Mouse (Mus musculus): ENCODE measurements around the gene Il18rap.

Il18rap gene

DNA sequence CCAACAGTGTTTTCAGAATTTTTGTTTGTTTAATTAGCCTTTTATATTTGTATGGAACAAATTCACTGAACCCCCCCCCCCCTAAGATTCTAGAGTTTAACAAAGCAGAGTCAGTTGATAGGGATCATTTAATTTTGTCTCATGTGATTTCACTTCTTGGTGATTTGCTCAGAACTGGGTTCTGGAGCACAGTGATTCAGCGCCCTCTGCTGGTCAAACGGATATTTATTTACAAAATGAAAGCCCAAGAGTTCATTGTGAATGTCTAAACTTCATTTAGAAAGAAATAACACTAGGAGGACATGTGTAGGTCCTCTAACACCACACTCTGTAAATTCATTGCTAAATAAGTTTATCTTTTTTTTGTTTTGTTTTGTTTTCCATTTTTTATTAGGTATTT lies 29.5 kb downstream of the Il18rap start:
- peak; percentile 76 for DNase-seq (ENCODE audit: low read depth, low spot score)

- no peak for DNase-seq (ENCODE audit: low read depth, low spot score)
Measured at GRCm38 (mm10) chr1:40546645-40547044, 31.5 kb downstream of the Il18rap start.

- DNase-seq (ENCODE audit: low read depth, low spot score): peak; percentile 3
Measured at GRCm38 (mm10) chr1:40547064-40547572, 32.0 kb downstream of the Il18rap start.

DNA sequence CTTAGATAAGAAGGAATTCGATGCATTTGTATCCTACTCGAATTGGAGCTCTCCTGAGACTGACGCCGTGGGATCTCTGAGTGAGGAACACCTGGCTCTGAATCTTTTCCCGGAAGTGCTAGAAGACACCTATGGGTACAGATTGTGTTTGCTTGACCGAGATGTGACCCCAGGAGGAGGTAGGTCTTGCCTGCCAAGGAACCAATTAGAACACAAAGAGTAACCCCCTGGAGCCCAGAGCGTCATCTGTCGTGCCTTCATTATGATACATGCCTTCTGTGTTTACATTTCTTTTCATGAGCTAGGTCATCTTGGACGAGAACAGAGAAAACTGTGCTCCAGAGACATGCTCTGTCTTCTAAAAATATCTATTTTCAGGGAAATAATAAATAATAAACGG lies 32.6 kb downstream of the Il18rap start:
- no peak for DNase-seq (ENCODE audit: low read depth, low spot score)

DNA sequence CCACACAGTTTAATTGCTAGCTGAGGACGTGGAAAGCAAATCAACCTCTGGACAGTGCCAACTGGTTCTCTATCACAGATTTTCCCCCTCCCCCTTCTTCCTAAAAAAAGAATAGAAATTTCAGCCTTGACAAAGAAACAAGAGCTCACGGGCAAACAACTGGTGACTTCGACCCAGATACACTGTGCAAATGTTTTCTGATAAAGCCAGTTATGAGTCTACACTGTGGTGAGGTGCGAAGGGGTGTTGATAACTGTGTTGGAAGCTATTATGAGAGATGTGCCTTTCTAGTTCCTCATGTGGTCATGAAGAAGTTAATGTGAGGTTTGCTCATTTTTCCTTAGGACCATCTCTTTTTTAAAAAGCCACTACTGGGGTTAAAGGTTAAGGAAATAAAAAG lies 54.2 kb downstream of the Il18rap start:
- DNase-seq (ENCODE audit: low read depth, low spot score): no peak

DNA sequence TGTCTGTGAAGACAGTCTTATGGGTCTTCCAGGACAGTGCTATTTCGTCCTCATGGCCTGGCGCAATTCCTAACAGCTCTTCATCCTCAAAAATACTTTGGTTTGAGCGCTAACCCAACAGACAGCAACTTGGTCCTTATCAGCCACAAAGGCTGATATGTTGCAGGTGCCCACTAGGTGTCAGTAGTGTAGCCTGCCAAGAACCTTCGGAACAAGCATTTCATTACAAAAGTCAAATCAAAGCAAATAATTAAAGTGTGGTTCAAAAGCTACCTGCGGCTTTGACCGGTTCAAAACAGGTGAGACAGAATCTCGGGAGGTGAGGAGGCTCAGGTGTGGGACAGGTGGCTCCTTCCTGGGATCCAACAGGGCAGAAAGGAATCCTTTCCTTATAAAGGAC lies 64.6 kb downstream of the Il18rap start, which contains the start of gene Slc9a4:
Slc9a4 (plus strand) TSS at position 298 of the 400 bp plus-strand sequence.
- peak; percentile 67 for DNase-seq (ENCODE audit: low read depth, low spot score)

DNA sequence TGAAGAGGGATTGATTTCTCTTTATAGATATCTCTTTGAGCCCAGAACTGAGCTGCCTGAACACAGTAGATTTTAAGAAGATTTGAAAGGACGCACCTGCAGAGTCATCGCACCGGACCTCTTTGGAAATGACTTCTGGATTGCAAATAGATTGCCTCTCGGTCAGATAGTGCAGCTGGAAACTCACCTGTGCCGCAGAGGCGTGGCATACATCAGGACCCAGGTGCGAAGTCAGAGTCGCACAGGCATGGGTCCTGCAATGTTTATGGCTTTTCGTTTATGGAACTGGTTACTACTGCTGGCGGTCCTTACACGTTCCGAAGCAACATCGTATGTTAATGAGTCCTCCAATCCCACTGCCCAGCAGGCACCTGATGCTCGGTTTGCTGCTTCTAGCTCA lies 65.1 kb downstream of the Il18rap start:
- no peak for DNase-seq (ENCODE audit: low read depth, low spot score)

GRCm38 (mm10) chr1:40586776-40587175 lies 71.6 kb downstream of the Il18rap start:
- no peak for DNase-seq (ENCODE audit: low read depth, low spot score)

GRCm38 (mm10) chr1:40590931-40591330 lies 75.8 kb downstream of the Il18rap start:
- DNase-seq (ENCODE audit: low read depth, low spot score): no peak

DNA sequence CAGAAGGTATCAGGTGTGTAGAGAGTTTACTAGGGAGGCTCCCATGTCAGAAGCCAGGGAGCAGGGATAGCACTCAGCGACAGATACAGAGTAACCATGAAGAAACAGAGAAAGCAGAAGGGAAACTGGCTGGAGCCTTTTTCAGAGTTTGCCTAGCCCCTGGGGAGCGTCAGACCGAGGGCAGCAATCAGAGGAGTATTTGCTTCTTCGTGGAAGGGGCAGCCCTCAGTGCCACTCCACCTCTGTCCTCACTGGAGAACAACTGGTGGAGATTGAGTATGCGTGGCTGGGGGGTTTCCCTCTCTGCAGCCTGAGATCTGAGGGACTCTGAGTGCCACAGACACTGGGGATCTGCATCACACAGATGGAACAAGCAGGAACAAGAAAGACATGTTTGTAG lies 82.7 kb downstream of the Il18rap start:
- no peak for DNase-seq (ENCODE audit: low read depth, low spot score)

DNA sequence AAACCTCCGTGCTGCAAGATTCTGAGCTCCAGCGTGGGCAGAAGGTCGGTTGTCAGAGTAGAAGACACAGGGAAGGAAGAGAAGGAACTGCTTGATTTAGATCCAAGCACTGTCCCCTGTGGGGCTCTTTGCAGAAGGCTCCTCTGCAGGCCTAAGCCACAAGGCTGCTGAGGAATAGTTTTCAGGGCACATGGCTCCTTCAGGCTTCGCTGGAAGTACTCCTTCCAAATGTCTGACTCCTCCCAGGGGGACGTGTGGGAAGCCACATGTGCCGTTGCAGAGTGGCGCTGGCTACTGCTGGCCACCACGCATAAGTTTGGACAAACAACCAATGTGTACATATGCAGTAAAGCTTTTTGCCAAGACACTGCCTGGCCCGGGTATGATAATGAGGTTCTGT lies 84.5 kb downstream of the Il18rap start:
- DNase-seq (ENCODE audit: low read depth, low spot score): peak; percentile 25

DNA sequence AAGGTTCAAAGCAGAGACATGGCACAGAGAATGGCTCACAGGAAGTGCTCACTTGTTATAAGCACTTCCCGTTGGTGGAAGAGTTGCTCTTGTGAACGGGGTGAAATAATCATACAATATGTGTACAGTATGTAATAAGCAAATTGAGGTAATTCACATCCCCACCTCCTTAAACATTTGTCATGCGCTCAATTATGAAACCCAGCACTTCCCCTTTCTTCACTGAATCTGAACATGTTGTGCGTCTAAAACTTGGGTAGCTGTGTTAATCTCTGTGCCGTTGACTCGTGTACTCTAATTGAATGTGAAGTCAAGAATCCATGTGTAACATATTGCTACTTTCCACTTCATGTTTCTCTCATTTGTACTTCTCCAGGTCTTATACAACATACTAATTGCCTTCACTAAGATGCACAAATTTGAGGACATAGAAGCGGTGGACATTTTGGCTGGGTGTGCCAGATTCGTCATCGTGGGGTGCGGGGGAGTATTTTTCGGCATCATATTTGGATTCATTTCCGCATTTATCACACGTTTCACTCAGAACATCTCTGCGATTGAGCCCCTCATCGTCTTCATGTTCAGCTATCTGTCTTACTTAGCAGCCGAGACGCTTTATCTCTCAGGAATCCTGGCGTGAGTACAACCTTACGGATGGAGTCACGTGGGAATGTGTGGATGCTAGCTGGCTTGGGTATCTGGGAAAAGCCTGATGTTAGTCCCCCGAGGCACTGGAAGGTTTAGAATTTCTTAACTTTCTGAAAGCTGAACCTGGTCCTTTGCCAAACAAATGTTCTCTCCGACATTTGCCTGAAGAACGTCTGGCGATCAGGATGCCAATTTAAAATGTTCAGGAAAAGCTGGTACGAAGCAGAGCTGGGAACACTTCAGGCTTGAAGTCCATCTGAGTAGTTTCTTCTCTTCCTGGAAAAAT lies 85.5 kb downstream of the Il18rap start:
- peak; percentile 77 for DNase-seq (ENCODE audit: low read depth, low spot score)

Data from brain, adult 2 months (tissue).